Mouse (Mus musculus) heart, postnatal 36 days (tissue): Measurements from ENCODE around the gene Zfp112. TPM values are rescaled to one million over a fixed set of nuclear protein-coding genes. Genes with fewer than 3 reads are reported as not detected.
"Not testable (repeated sequence)": the region's sequence is repeated elsewhere in the genome, so short reads cannot be mapped to it uniquely, and the experiment has no call there.

ENCODE experiments used
- DNase-seq, 2 experiments: peaks; one replicate each; pipeline ENCODE4 v3.0.0; 2021 to 2022
- intact Hi-C: fragments of 180-260 bp; cut with DNase I; formaldehyde crosslinking; loops from one replicate; pipeline ENCODE4 v1.15.1; 2025
- total RNA-seq, 2 experiments: library from RNA; stranded (reverse); gene quantifications; 2 replicates each; pipeline ENCODE4 v1.2.3; 2021

The Zfp112 gene
- 1 to 10 TPM; 2.8 to 3.7 TPM for total RNA-seq

GRCm38 (mm10) chr7:24112156-24112856 lies at the start of gene Zfp112:
Zfp112 (plus strand) TSS chr7:24112314.
- peak; percentile 73 to 77 for DNase-seq
- intact Hi-C loops: loop anchor here (1.0 to 5.0 kb wide), 3 partner anchors 22 to 155 kb away; partner anchors contain the start of gene Zfp235

GRCm38 (mm10) chr7:24074424-24074823 lies 37.7 kb upstream of the Zfp112 start:
- intact Hi-C loops, DNase-seq: not testable (repeated sequence)

DNA sequence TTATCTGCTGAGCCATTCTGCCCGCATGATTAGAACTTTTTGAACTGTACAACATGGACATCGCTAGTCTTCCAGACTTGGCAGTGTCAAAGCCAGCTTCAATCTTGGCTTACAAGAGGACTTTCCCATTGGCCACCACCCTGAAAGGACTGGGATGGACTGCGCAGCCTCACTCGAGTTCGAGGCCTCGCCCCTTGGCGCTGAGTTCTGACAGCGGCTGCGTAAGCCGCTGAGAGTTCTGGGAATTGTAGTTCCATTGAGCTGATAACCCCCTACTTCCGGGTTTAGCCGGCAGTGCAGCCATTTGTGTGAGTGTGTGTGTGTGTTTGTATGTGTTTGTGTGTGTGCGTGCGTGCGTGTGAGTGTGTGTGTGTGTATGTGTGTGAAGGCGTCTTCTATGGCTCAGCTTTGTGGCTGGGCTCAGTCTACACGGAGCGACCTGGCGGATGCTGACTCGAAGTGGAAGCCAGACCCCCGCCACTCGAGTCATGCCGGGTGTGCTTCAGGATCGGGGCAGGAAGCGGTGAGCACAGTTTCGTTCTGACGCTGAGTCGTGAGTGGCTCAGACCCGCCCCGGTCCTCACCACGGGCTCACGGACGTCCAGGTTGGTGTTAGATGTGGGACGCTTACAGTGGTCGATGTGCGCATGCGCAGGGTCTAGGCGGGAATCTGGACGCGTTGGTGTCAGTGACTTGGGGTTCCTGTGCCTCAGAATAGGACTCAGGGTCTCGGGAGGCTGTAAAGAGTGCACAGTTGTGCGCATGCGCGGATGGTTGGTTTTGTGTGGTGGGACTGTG lies 30.3 kb upstream of the Zfp112 start, which contains the start of gene Zfp180:
TSS of gene Zfp180 (plus strand) at position 291 of the 798 bp plus-strand sequence.
- peak; percentile 92 for DNase-seq
- intact Hi-C loops: loop anchor here (1.0 to 10.0 kb wide), 8 partner anchors 30 to 803 kb away; partner anchors contain the start of genes Rps19, Smg9, Zfp112 and Zfp235

GRCm38 (mm10) chr7:24082457-24083235 lies 29.5 kb upstream of the Zfp112 start:
- intact Hi-C loops: loop anchor here (1.0 to 10.0 kb wide), 8 partner anchors 30 to 802 kb away; partner anchors contain the start of genes Rps19, Smg9, Zfp112 and Zfp235
- no peak for DNase-seq

- DNase-seq: no peak
- intact Hi-C loops: loop anchor here (10.0 kb wide), 2 partner anchors 508 to 798 kb away; partner anchors contain the start of gene Rps19
Observed at GRCm38 (mm10) chr7:24086871-24087270, 25.2 kb upstream of the Zfp112 start.

DNA sequence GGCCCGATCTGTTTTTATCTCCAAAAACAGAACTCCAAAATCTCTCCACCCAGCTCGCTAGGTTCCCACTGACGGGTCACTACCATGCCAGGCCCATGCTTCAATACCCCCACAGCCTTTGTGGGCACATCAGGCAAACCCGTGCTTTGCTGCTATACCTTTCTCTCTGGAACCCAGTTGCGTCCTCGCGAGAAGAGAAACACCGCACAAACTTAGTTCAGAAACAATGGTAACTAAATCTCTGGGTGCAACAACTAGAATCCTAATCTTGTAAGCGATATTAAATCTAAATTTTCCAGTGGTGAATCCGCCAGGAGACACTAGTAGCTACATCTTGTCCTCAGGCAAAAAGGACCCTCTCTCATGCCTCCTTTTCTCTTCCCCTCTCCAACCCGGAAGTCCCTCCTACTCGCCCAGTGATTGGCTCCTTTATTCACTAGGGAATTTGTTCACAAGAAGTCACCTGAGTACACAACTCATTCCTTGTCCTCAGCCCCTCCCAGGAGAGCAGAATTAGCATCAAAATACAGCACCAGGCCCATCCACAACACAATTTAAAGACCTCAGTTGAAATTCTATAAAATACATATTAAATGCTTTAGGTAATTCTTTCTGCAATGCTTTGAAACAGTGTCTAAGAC lies 24.5 kb upstream of the Zfp112 start:
- intact Hi-C loops: loop anchor here (10.0 kb wide), 2 partner anchors 507 to 797 kb away; partner anchors contain the start of gene Rps19
- DNase-seq: no peak

GRCm38 (mm10) chr7:24104403-24104802 lies 7.7 kb upstream of the Zfp112 start:
- no peak for DNase-seq
- intact Hi-C loops: no loop called here

DNA sequence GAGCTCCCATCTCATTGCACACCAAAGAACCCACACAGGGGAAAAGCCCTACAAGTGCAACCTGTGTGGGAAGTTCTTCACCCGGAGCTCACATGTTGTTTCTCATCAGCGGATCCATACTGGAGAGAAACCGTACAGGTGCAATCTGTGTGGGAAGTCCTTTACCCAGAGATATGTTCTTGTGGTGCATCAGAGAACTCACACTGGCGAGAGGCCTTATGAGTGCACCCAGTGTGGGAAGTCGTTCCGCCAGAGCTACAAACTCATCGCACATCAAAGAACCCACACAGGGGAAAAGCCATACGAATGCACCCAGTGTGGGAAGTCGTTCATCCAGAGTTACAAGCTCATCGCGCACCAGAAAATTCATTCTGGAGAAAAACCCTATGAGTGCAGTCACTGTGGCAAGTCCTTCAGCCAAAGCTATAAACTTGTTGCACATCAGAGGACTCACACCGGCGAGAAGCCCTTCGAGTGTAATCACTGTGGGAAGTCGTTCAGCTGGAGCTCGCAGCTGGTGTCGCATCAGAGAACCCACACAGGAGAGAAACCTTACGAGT lies 6.9 kb upstream of the Zfp112 start:
- no peak for DNase-seq
- intact Hi-C loops: no loop called here

- intact Hi-C loops: loop anchor here (5.0 kb wide), 1 partner anchor 156 kb away; no protein-coding TSS in a partner anchor
- no peak for DNase-seq
Observed at GRCm38 (mm10) chr7:24110839-24111238, 1.3 kb upstream of the Zfp112 start.

DNA sequence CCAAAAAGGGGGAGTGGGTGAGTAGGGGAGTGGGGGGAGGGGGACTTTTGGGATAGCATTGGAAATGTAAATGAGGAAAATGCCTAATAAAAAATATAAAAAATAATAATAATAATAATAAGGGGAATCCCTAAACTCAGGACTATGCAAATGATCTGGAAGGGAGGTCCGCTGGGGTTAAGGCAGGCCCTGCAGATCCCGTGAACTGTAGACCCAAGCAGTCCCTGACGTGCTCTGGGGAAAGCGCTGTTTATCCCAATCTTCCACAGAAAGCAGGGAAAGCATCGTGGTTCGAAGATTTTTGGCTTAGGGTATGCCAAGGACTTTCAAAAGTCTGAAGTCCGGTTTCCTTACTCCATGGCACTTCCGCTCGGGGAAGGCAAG lies 350 bp upstream of the Zfp112 start:
- intact Hi-C loops: loop anchor here (1.0 to 5.0 kb wide), 3 partner anchors 23 to 156 kb away; partner anchors contain the start of gene Zfp235
- peak in 1 of 2 experiments; percentile 25 for DNase-seq

DNA sequence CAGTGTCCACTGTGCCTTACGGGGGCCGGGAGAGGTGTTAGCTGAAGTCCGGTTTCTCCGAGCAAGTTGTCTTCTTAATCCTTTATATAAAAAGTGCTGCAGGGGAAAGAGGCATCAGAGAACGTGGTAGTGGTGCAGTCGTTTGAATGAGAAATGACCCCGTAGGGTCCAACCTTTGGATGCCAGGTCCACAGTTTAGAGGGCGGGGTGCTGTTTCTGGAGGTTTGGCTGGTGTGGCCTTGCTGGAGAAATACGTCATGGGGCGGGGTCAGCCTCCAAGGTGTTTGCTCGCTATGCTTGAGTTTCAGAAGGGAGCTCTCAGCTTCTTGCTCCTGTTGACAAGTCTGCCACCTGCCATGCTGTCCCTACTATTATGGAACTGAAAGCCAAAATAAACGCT lies 887 bp downstream of the Zfp112 start:
- DNase-seq: peak; percentile 31 to 51
- intact Hi-C loops: loop anchor here (5.0 kb wide), 1 partner anchor 154 kb away; no protein-coding TSS in a partner anchor

- intact Hi-C loops: no loop called here
- no peak for DNase-seq
Observed at GRCm38 (mm10) chr7:24116655-24117054, 4.5 kb downstream of the Zfp112 start.

DNA sequence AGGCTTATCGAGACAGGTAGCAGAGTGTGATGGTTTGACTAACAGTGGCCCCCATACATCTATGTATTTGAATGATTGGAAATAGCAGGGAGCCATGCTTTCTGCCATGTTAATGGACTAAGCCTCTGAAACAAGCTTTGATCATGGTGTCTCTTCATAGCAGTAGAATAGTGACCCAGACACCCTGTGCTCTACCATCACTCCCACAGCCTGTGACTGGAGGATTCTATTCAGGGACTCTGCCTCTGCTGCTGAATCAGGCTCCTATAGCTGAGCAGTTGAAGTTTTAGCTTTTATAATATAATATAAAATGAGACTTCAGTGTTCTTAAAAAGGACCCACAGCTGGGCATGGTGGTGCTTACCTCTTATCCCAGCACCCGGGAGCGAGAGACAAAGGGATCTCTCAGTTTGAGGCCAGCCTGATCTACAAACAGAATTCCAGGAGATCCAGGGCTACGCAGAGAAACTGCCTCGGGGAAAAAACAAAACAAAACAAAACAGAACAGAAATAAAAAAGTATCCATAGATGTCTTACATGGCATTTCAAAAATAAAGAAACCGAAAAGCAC lies 21.4 kb downstream of the Zfp112 start:
- intact Hi-C loops: loop anchor here (5.0 to 10.0 kb wide), 2 partner anchors 119 to 271 kb away; partner anchors contain the start of gene Zfp108

GRCm38 (mm10) chr7:24133996-24134828 lies 22.1 kb downstream of the Zfp112 start, which contains the start of gene Zfp235:
Zfp235 (plus strand) TSS chr7:24134169.
- intact Hi-C loops: loop anchor here (1.0 to 10.0 kb wide), 5 partner anchors 22 to 271 kb away; partner anchors contain the start of genes Zfp108, Zfp112 and Zfp94

More for the DNA sequence above, 21.4 kb downstream of the Zfp112 start:
- DNase-seq: no peak

GRCm38 (mm10) chr7:24142566-24142965 lies 30.5 kb downstream of the Zfp112 start:
- no peak for DNase-seq

More at GRCm38 (mm10) chr7:24133996-24134828, 22.1 kb downstream of the Zfp112 start, which contains the start of gene Zfp235:
- peak; percentile 84 to 86 for DNase-seq

DNA sequence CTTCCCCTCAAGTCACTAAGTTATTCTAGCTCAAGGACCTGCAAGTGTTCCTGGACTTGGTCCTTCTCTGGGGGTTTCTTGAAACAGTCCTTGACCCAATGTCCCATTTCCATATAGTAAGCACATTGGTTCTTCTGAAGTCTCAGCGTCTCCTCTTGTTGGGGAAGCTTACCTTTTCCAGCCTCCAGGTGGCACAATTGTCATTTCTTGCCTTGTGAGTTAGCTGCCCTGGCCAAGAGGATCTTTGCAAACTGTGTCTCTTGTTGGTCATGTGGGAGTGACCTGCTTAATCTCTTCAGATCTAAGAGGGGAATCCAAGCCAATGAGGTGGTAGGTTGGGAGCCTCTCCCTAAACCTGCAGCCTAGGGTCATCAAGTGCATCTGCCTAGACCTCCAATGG lies 41.2 kb downstream of the Zfp112 start:
- intact Hi-C loops: no loop called here
- DNase-seq: no peak

More at GRCm38 (mm10) chr7:24142566-24142965, 30.5 kb downstream of the Zfp112 start:
- intact Hi-C loops: no loop called here

- DNase-seq: no peak
Observed at GRCm38 (mm10) chr7:24172191-24172590, 60.1 kb downstream of the Zfp112 start.

More at GRCm38 (mm10) chr7:24172191-24172590, 60.1 kb downstream of the Zfp112 start:
- intact Hi-C loops: no loop called here
